Mouse (Mus musculus): ENCODE data around the gene Sphk2. TPM values are rescaled to one million over a fixed set of nuclear protein-coding genes. Genes with fewer than 3 reads are reported as not detected.

The Sphk2 gene
- polyA plus RNA-seq, 1 experiment from 2014 or later: 14.9 TPM

GRCm38 (mm10) chr7:45733477-45733876, 15.7 kb upstream of the Sphk2 start:
- H3K9ac ChIP-seq (ENCODE audit: low read length): no peak overlapping the region
- H3K27ac ChIP-seq (ENCODE audit: low read depth, low read length): no peak overlapping the region
- no peaks in the 10 kb centered on the region for H3K9me3 ChIP-seq (ENCODE audit: control insufficient read depth, low read length)
- 75% methylated on average over 5 of the region's 5 CpGs for WGBS
- no peaks in the 10 kb centered on the region for H3K36me3 ChIP-seq (ENCODE audit: control insufficient read depth, insufficient read depth, low read length)
- no peaks in the 10 kb centered on the region for H3K27me3 ChIP-seq (ENCODE audit: control insufficient read depth, insufficient read depth, low read length)
- ATAC-seq (ENCODE audit: low FRiP score) (no peak), DNase-seq (ENCODE audit: low spot score, missing footprints) (no peak)
- no peaks in the 10 kb centered on the region for H3K4me1 ChIP-seq (ENCODE audit: control insufficient read depth, insufficient read depth, low read length)
- no peak overlapping the region for H3K4me2 ChIP-seq
- no peak overlapping the region for H3K4me3 ChIP-seq (ENCODE audit: low read depth, low read length)

- DNase-seq (ENCODE audit: low spot score, missing footprints): peak; percentile 93
- H3K36me3 ChIP-seq (ENCODE audit: control insufficient read depth, insufficient read depth, low read length): peaks cover 5% of the 10 kb centered on the region; the same call in 1 of the 2 replicates
- peak; percentile 50; the same call in 1 of the 2 replicates for ATAC-seq (ENCODE audit: low FRiP score)
- H3K4me1 ChIP-seq (ENCODE audit: control insufficient read depth, insufficient read depth, low read length): no peaks in the 10 kb centered on the region
- H3K9me3 ChIP-seq (ENCODE audit: control insufficient read depth, low read length): no peaks in the 10 kb centered on the region
- no peak overlapping the region for H3K9ac ChIP-seq (ENCODE audit: low read length)
- H3K4me2 ChIP-seq: no peak overlapping the region
- no peak overlapping the region for H3K4me3 ChIP-seq (ENCODE audit: low read depth, low read length)
- no peak overlapping the region for H3K27ac ChIP-seq (ENCODE audit: low read depth, low read length)
- WGBS: 15% methylated on average over 16 of the region's 16 CpGs
- H3K27me3 ChIP-seq (ENCODE audit: control insufficient read depth, insufficient read depth, low read length): no peaks in the 10 kb centered on the region
Observed at GRCm38 (mm10) chr7:45730727-45731431, 13.1 kb upstream of the Sphk2 start.

GRCm38 (mm10) chr7:45727625-45728024, 9.8 kb upstream of the Sphk2 start:
- no peak overlapping the region for H3K27ac ChIP-seq (ENCODE audit: low read depth, low read length)
- H3K9ac ChIP-seq (ENCODE audit: low read length): no peak overlapping the region; the same call in 1 of the 2 replicates
- WGBS: 81% methylated on average over 3 of the region's 3 CpGs
- H3K4me1 ChIP-seq (ENCODE audit: control insufficient read depth, insufficient read depth, low read length): no peaks in the 10 kb centered on the region
- no peaks in the 10 kb centered on the region for H3K9me3 ChIP-seq (ENCODE audit: control insufficient read depth, low read length)
- H3K4me3 ChIP-seq (ENCODE audit: low read depth, low read length): no peak overlapping the region
- no peaks in the 10 kb centered on the region for H3K27me3 ChIP-seq (ENCODE audit: control insufficient read depth, insufficient read depth, low read length)
- ATAC-seq (ENCODE audit: low FRiP score): no peak
- no peak for DNase-seq (ENCODE audit: low spot score, missing footprints)
- H3K4me2 ChIP-seq: no peak overlapping the region
- peaks cover 16% of the 10 kb centered on the region; the same call in 1 of the 2 replicates for H3K36me3 ChIP-seq (ENCODE audit: control insufficient read depth, insufficient read depth, low read length)

- Histone ChIP-seq H3K9me3 (ENCODE audit: control insufficient read depth, low read length) (no peaks in the 10 kb centered on the region), H3K4me3 (ENCODE audit: low read depth, low read length) (no peak overlapping the region), H3K4me2 (no peak overlapping the region), H3K36me3 (ENCODE audit: control insufficient read depth, insufficient read depth, low read length) (peaks cover 20% of the 10 kb centered on the region), H3K27me3 (ENCODE audit: control insufficient read depth, insufficient read depth, low read length) (no peaks in the 10 kb centered on the region), H3K27ac (ENCODE audit: low read depth, low read length) (no peak overlapping the region), H3K9ac (ENCODE audit: low read length) (no peak overlapping the region), H3K4me1 (ENCODE audit: control insufficient read depth, insufficient read depth, low read length) (no peaks in the 10 kb centered on the region)
- WGBS: 91% methylated on average over 10 of the region's 10 CpGs
- ATAC-seq (ENCODE audit: low FRiP score) (no peak), DNase-seq (ENCODE audit: low spot score, missing footprints) (no peak)
Observed at GRCm38 (mm10) chr7:45726419-45726818, 8.6 kb upstream of the Sphk2 start.

GRCm38 (mm10) chr7:45725713-45726112, 7.9 kb upstream of the Sphk2 start, which contains the start of gene Spaca4:
TSS of gene Spaca4 (minus strand) at chr7:45725813.
- H3K4me3 ChIP-seq (ENCODE audit: low read depth, low read length): no peak within 1 kb of the TSS
- no peaks in the 10 kb centered on the region for H3K27me3 ChIP-seq (ENCODE audit: control insufficient read depth, insufficient read depth, low read length)
- H3K9me3 ChIP-seq (ENCODE audit: control insufficient read depth, low read length): no peaks in the 10 kb centered on the region
- H3K36me3 ChIP-seq (ENCODE audit: control insufficient read depth, insufficient read depth, low read length): peaks cover 24% of the 10 kb centered on the region
- H3K9ac ChIP-seq (ENCODE audit: low read length): no peak within 1 kb of the TSS
- 87% methylated on average over 11 of the region's 11 CpGs for WGBS
- DNase-seq (ENCODE audit: low spot score, missing footprints) (no peak), ATAC-seq (ENCODE audit: low FRiP score) (no peak)
- H3K4me2 ChIP-seq: no peak within 1 kb of the TSS
- H3K27ac ChIP-seq (ENCODE audit: low read depth, low read length): no peak within 1 kb of the TSS
- H3K4me1 ChIP-seq (ENCODE audit: control insufficient read depth, insufficient read depth, low read length): no peaks in the 10 kb centered on the region

- H3K27me3 ChIP-seq (ENCODE audit: control insufficient read depth, insufficient read depth, low read length): no peaks in the 10 kb centered on the region
- ATAC-seq (ENCODE audit: low FRiP score): no peak
- DNase-seq (ENCODE audit: low spot score, missing footprints): no peak
- no peak overlapping the region for H3K4me2 ChIP-seq
- WGBS: 92% methylated on average over 9 of the region's 9 CpGs
- H3K9ac ChIP-seq (ENCODE audit: low read length): no peak overlapping the region
- no peaks in the 10 kb centered on the region for H3K4me1 ChIP-seq (ENCODE audit: control insufficient read depth, insufficient read depth, low read length)
- no peak overlapping the region for H3K27ac ChIP-seq (ENCODE audit: low read depth, low read length)
- no peak overlapping the region for H3K4me3 ChIP-seq (ENCODE audit: low read depth, low read length)
- H3K9me3 ChIP-seq (ENCODE audit: control insufficient read depth, low read length): no peaks in the 10 kb centered on the region
- H3K36me3 ChIP-seq (ENCODE audit: control insufficient read depth, insufficient read depth, low read length): peaks cover 25% of the 10 kb centered on the region
Observed at GRCm38 (mm10) chr7:45725151-45725550, 7.3 kb upstream of the Sphk2 start.

GRCm38 (mm10) chr7:45723781-45724180, 6.0 kb upstream of the Sphk2 start:
- ATAC-seq (ENCODE audit: low FRiP score): no peak
- H3K36me3 ChIP-seq (ENCODE audit: control insufficient read depth, insufficient read depth, low read length): peaks cover 32% of the 10 kb centered on the region

GRCm38 (mm10) chr7:45723301-45723700, 5.5 kb upstream of the Sphk2 start:
- no peak for ATAC-seq (ENCODE audit: low FRiP score)
- no peaks in the 10 kb centered on the region for H3K27me3 ChIP-seq (ENCODE audit: control insufficient read depth, insufficient read depth, low read length)
- WGBS: 92% methylated on average over 4 of the region's 4 CpGs
- H3K36me3 ChIP-seq (ENCODE audit: control insufficient read depth, insufficient read depth, low read length): peaks cover 32% of the 10 kb centered on the region
- no peak overlapping the region for H3K9ac ChIP-seq (ENCODE audit: low read length)
- DNase-seq (ENCODE audit: low spot score, missing footprints): no peak
- H3K4me2 ChIP-seq: no peak overlapping the region
- H3K27ac ChIP-seq (ENCODE audit: low read depth, low read length): no peak overlapping the region
- no peaks in the 10 kb centered on the region for H3K9me3 ChIP-seq (ENCODE audit: control insufficient read depth, low read length)
- H3K4me1 ChIP-seq (ENCODE audit: control insufficient read depth, insufficient read depth, low read length): peaks cover 14% of the 10 kb centered on the region
- no peak overlapping the region for H3K4me3 ChIP-seq (ENCODE audit: low read depth, low read length)

More at GRCm38 (mm10) chr7:45723781-45724180, 6.0 kb upstream of the Sphk2 start:
- H3K4me1 ChIP-seq (ENCODE audit: control insufficient read depth, insufficient read depth, low read length): peaks cover 12% of the 10 kb centered on the region
- H3K4me3 ChIP-seq (ENCODE audit: low read depth, low read length): no peak overlapping the region
- no peak for DNase-seq (ENCODE audit: low spot score, missing footprints)
- 94% methylated on average over 14 of the region's 14 CpGs for WGBS
- H3K27me3 ChIP-seq (ENCODE audit: control insufficient read depth, insufficient read depth, low read length): no peaks in the 10 kb centered on the region
- no peak overlapping the region for H3K4me2 ChIP-seq
- no peak overlapping the region for H3K27ac ChIP-seq (ENCODE audit: low read depth, low read length)
- no peaks in the 10 kb centered on the region for H3K9me3 ChIP-seq (ENCODE audit: control insufficient read depth, low read length)
- H3K9ac ChIP-seq (ENCODE audit: low read length): no peak overlapping the region

GRCm38 (mm10) chr7:45722348-45722713, 4.5 kb upstream of the Sphk2 start:
- Histone ChIP-seq H3K9me3 (ENCODE audit: control insufficient read depth, low read length) (no peaks in the 10 kb centered on the region), H3K27ac (ENCODE audit: low read depth, low read length) (no peak overlapping the region), H3K27me3 (ENCODE audit: control insufficient read depth, insufficient read depth, low read length) (no peaks in the 10 kb centered on the region), H3K4me2 (no peak overlapping the region), H3K4me3 (ENCODE audit: low read depth, low read length) (no peak overlapping the region), H3K36me3 (ENCODE audit: control insufficient read depth, insufficient read depth, low read length) (peaks cover 32% of the 10 kb centered on the region), H3K9ac (ENCODE audit: low read length) (no peak overlapping the region), H3K4me1 (ENCODE audit: control insufficient read depth, insufficient read depth, low read length) (peaks cover 14% of the 10 kb centered on the region)
- 77% methylated on average over 13 of the region's 13 CpGs for WGBS
- ATAC-seq (ENCODE audit: low FRiP score) (no peak), DNase-seq (ENCODE audit: low spot score, missing footprints) (peak; percentile 82)
